Mouse (Mus musculus): ENCODE results near the gene Trabd2b. TPM values are rescaled to one million over a fixed set of nuclear protein-coding genes. Genes with fewer than 3 reads are reported as not detected.

Gene Trabd2b
- polyA plus RNA-seq, 1 experiment from 2014 or later = 1.3 TPM

- H3K27me3 ChIP-seq (replicated peaks; ENCODE audit: control insufficient read depth, insufficient read depth, low read length) = no peaks in the 10 kb centered on the region
- H3K9ac ChIP-seq (ENCODE audit: low read depth, low read length) = no peak overlapping the region
- no peak overlapping the region for H3K4me2 ChIP-seq
- H3K27ac ChIP-seq (ENCODE audit: low read depth, low read length) = no peak overlapping the region
- ATAC-seq (replicated peaks; ENCODE audit: low FRiP score) = no peak
- 64% methylated on average over 7 of the region's 7 CpGs for WGBS
- H3K36me3 ChIP-seq (ENCODE audit: control insufficient read depth, insufficient read depth, low read length) = no peaks in the 10 kb centered on the region
- DNase-seq (ENCODE audit: low spot score) = no peak
- H3K4me1 ChIP-seq (replicated peaks; ENCODE audit: control insufficient read depth, insufficient read depth, low read length) = no peaks in the 10 kb centered on the region
- H3K9me3 ChIP-seq (ENCODE audit: control insufficient read depth, low read length) = no peaks in the 10 kb centered on the region
- H3K4me3 ChIP-seq (ENCODE audit: low read depth, low read length) = no peak overlapping the region
Observed at GRCm38 (mm10) chr4:114627674-114628293, 221.3 kb downstream of the Trabd2b start.

GRCm38 (mm10) chr4:114635889-114636288 lies 229.4 kb downstream of the Trabd2b start:
- Histone ChIP-seq H3K9ac (ENCODE audit: low read depth, low read length) (no peak overlapping the region), H3K4me3 (ENCODE audit: low read depth, low read length) (no peak overlapping the region), H3K4me2 (no peak overlapping the region), H3K4me1 (replicated peaks; ENCODE audit: control insufficient read depth, insufficient read depth, low read length) (no peaks in the 10 kb centered on the region), H3K36me3 (ENCODE audit: control insufficient read depth, insufficient read depth, low read length) (no peaks in the 10 kb centered on the region), H3K27ac (ENCODE audit: low read depth, low read length) (no peak overlapping the region), H3K9me3 (ENCODE audit: control insufficient read depth, low read length) (no peaks in the 10 kb centered on the region), H3K27me3 (replicated peaks; ENCODE audit: control insufficient read depth, insufficient read depth, low read length) (no peaks in the 10 kb centered on the region)
- ATAC-seq (replicated peaks; ENCODE audit: low FRiP score) (no peak), DNase-seq (ENCODE audit: low spot score) (no peak)
- WGBS = 27% methylated on average over 5 of the region's 5 CpGs

- WGBS = 68% methylated on average over 1 of the region's 1 CpGs
Observed at GRCm38 (mm10) chr4:114636324-114636723, 229.8 kb downstream of the Trabd2b start.

GRCm38 (mm10) chr4:114637120-114637519 lies 230.6 kb downstream of the Trabd2b start:
- Histone ChIP-seq H3K9ac (ENCODE audit: low read depth, low read length) (no peak overlapping the region), H3K36me3 (ENCODE audit: control insufficient read depth, insufficient read depth, low read length) (no peaks in the 10 kb centered on the region), H3K9me3 (ENCODE audit: control insufficient read depth, low read length) (no peaks in the 10 kb centered on the region), H3K4me1 (replicated peaks; ENCODE audit: control insufficient read depth, insufficient read depth, low read length) (no peaks in the 10 kb centered on the region), H3K27ac (ENCODE audit: low read depth, low read length) (no peak overlapping the region), H3K27me3 (replicated peaks; ENCODE audit: control insufficient read depth, insufficient read depth, low read length) (no peaks in the 10 kb centered on the region), H3K4me3 (ENCODE audit: low read depth, low read length) (no peak overlapping the region), H3K4me2 (no peak overlapping the region)
- DNase-seq (ENCODE audit: low spot score) (no peak), ATAC-seq (replicated peaks; ENCODE audit: low FRiP score) (no peak)
- WGBS = 15% methylated on average over 3 of the region's 3 CpGs

More at GRCm38 (mm10) chr4:114636324-114636723, 229.8 kb downstream of the Trabd2b start:
- no peak overlapping the region for H3K4me3 ChIP-seq (ENCODE audit: low read depth, low read length)
- H3K4me1 ChIP-seq (replicated peaks; ENCODE audit: control insufficient read depth, insufficient read depth, low read length) = no peaks in the 10 kb centered on the region
- no peak overlapping the region for H3K4me2 ChIP-seq
- DNase-seq (ENCODE audit: low spot score) = no peak
- no peak for ATAC-seq (replicated peaks; ENCODE audit: low FRiP score)
- no peaks in the 10 kb centered on the region for H3K36me3 ChIP-seq (ENCODE audit: control insufficient read depth, insufficient read depth, low read length)
- no peak overlapping the region for H3K27ac ChIP-seq (ENCODE audit: low read depth, low read length)
- no peaks in the 10 kb centered on the region for H3K9me3 ChIP-seq (ENCODE audit: control insufficient read depth, low read length)
- no peaks in the 10 kb centered on the region for H3K27me3 ChIP-seq (replicated peaks; ENCODE audit: control insufficient read depth, insufficient read depth, low read length)
- H3K9ac ChIP-seq (ENCODE audit: low read depth, low read length) = no peak overlapping the region

GRCm38 (mm10) chr4:114642469-114642868 lies 235.9 kb downstream of the Trabd2b start:
- no peaks in the 10 kb centered on the region for H3K27me3 ChIP-seq (replicated peaks; ENCODE audit: control insufficient read depth, insufficient read depth, low read length)
- no peak overlapping the region for H3K27ac ChIP-seq (ENCODE audit: low read depth, low read length)
- no peaks in the 10 kb centered on the region for H3K4me1 ChIP-seq (replicated peaks; ENCODE audit: control insufficient read depth, insufficient read depth, low read length)
- no peaks in the 10 kb centered on the region for H3K9me3 ChIP-seq (ENCODE audit: control insufficient read depth, low read length)
- WGBS = 53% methylated on average over 4 of the region's 4 CpGs
- no peak overlapping the region for H3K4me3 ChIP-seq (ENCODE audit: low read depth, low read length)
- H3K4me2 ChIP-seq = no peak overlapping the region
- ATAC-seq (replicated peaks; ENCODE audit: low FRiP score) (no peak), DNase-seq (ENCODE audit: low spot score) (no peak)
- H3K9ac ChIP-seq (ENCODE audit: low read depth, low read length) = no peak overlapping the region
- H3K36me3 ChIP-seq (ENCODE audit: control insufficient read depth, insufficient read depth, low read length) = no peaks in the 10 kb centered on the region

- Histone ChIP-seq H3K9me3 (ENCODE audit: control insufficient read depth, low read length) (no peaks in the 10 kb centered on the region), H3K27ac (ENCODE audit: low read depth, low read length) (no peak overlapping the region), H3K4me3 (ENCODE audit: low read depth, low read length) (no peak overlapping the region), H3K9ac (ENCODE audit: low read depth, low read length) (no peak overlapping the region), H3K4me2 (no peak overlapping the region), H3K27me3 (replicated peaks; ENCODE audit: control insufficient read depth, insufficient read depth, low read length) (no peaks in the 10 kb centered on the region), H3K4me1 (replicated peaks; ENCODE audit: control insufficient read depth, insufficient read depth, low read length) (no peaks in the 10 kb centered on the region), H3K36me3 (ENCODE audit: control insufficient read depth, insufficient read depth, low read length) (no peaks in the 10 kb centered on the region)
- DNase-seq (ENCODE audit: low spot score) = no peak
- WGBS = 49% methylated on average over 20 of the region's 20 CpGs
- ATAC-seq (replicated peaks; ENCODE audit: low FRiP score) = no peak
Observed at GRCm38 (mm10) chr4:114643679-114644208, 237.2 kb downstream of the Trabd2b start.

- ATAC-seq (replicated peaks; ENCODE audit: low FRiP score) (no peak), DNase-seq (ENCODE audit: low spot score) (no peak)
- Histone ChIP-seq H3K27me3 (replicated peaks; ENCODE audit: control insufficient read depth, insufficient read depth, low read length) (peaks cover 7% of the 10 kb centered on the region; the same call in 1 of the 2 replicates), H3K9ac (ENCODE audit: low read depth, low read length) (no peak overlapping the region), H3K9me3 (ENCODE audit: control insufficient read depth, low read length) (no peaks in the 10 kb centered on the region), H3K4me2 (no peak overlapping the region), H3K36me3 (ENCODE audit: control insufficient read depth, insufficient read depth, low read length) (no peaks in the 10 kb centered on the region), H3K4me3 (ENCODE audit: low read depth, low read length) (no peak overlapping the region), H3K4me1 (replicated peaks; ENCODE audit: control insufficient read depth, insufficient read depth, low read length) (no peaks in the 10 kb centered on the region), H3K27ac (ENCODE audit: low read depth, low read length) (no peak overlapping the region)
Observed at GRCm38 (mm10) chr4:114645341-114645740, 238.8 kb downstream of the Trabd2b start.

- no peaks in the 10 kb centered on the region for H3K9me3 ChIP-seq (ENCODE audit: control insufficient read depth, low read length)
- no peaks in the 10 kb centered on the region for H3K36me3 ChIP-seq (ENCODE audit: control insufficient read depth, insufficient read depth, low read length)
- H3K27ac ChIP-seq (ENCODE audit: low read depth, low read length) = no peak overlapping the region
- H3K4me3 ChIP-seq (ENCODE audit: low read depth, low read length) = no peak overlapping the region
- ATAC-seq (replicated peaks; ENCODE audit: low FRiP score) (no peak), DNase-seq (ENCODE audit: low spot score) (no peak)
- no peak overlapping the region for H3K9ac ChIP-seq (ENCODE audit: low read depth, low read length)
- H3K4me1 ChIP-seq (replicated peaks; ENCODE audit: control insufficient read depth, insufficient read depth, low read length) = no peaks in the 10 kb centered on the region
- no peak overlapping the region for H3K4me2 ChIP-seq
- WGBS = 71% methylated on average over 13 of the region's 13 CpGs
- peaks cover 7% of the 10 kb centered on the region; the same call in 1 of the 2 replicates for H3K27me3 ChIP-seq (replicated peaks; ENCODE audit: control insufficient read depth, insufficient read depth, low read length)
Observed at GRCm38 (mm10) chr4:114646825-114647681, 240.5 kb downstream of the Trabd2b start.
